Mouse (Mus musculus): Measurements from ENCODE around the gene Gbp5.

DNA sequence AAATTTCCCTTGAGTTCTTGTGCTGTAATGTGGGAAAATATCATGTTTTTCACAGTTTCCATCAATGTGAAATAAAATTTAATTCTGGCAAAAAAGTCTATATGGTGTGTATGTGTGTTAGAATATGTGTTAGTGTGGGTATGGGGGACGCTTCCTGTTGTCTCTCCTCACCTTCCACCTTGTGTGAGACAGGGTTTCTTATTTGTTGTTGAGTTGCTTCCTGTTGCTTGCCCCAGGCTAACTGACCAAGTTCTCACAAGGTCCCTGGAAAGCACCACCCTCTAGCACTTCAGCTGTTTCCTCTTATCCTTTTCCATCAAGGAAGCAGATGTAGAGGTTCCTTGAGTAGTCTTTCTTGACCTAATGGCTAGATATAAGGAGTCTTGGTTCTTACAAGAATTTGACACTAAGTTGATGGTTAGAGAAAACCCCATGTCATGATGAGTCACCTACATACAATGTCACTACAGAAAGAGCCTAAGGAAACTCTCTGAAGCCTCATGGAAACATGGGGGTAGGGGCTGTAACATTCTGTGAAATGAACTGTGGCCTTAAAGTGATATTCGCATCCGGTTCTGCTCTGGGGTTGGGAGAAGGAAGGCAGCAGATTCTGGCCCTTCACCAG lies 56.4 kb downstream of the Gbp5 start:
- TF ChIP-seq EP300 (optimal IDR thresholded peaks at IDR 0.05): no peak
- TF ChIP-seq CTCF (IDR thresholded peaks at IDR 0.05; ENCODE audit: low read depth): no peak
